Mouse (Mus musculus) liver, adult 2 months (tissue): ENCODE measurements around the gene Yy1.

Experiments
- CTCF ChIP-seq: fragments of 200-500 bp; IDR thresholded peaks from 2 replicates; pipeline ENCODE4 v1.5.1; 2011; ENCODE audit warnings: low read depth, low read length, control low read depth
- POLR2A ChIP-seq: fragments of 200-500 bp; IDR thresholded peaks from 2 replicates; pipeline ENCODE4 v1.6.1; 2011; ENCODE audit warnings: low read length, control low read depth; ENCODE audit not compliant: insufficient read depth; ENCODE audit errors: extremely low read depth

DNA sequence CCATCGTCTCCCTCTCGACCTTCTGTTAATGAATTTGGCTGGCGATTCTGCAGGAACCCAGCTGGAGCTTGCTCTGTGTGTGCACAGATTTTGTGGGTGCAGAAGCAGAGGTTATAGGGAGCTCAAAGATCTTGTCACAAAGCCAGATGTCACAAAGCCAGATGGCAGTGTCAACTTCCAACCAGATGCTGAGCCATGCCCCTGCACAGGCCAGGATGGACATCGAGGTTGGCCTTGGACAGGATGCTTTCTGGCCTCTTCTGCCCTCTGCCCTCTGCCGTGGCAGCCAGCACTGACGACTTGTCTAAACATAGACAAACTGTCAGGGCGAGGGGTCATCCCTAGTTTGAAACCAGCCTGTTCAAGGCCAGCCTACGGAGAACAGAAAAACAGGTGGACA is 57.4 kb downstream of the Yy1 start:
- TF ChIP-seq POLR2A (no peak), CTCF (no peak)
